Mouse (Mus musculus) kidney, adult 11 months (tissue): ENCODE measurements around the gene Ano10.

ENCODE experiments used
- DNase-seq: peaks from one replicate; pipeline ENCODE4 v3.0.0; 2022

Gene Ano10

GRCm38 (mm10) chr9:122244080-122244799 lies 50.0 kb downstream of the Ano10 start:
- peak; percentile 14 for DNase-seq

- no peak for DNase-seq
These were observed 50.9 kb downstream of the Ano10 start for GRCm38 (mm10) chr9:122243297-122243696.

GRCm38 (mm10) chr9:122242856-122243255 lies 51.4 kb downstream of the Ano10 start:
- DNase-seq: no peak

- DNase-seq: no peak
These were observed 52.3 kb downstream of the Ano10 start for GRCm38 (mm10) chr9:122241812-122242400.

- DNase-seq: no peak
These were observed 53.5 kb downstream of the Ano10 start for GRCm38 (mm10) chr9:122240629-122241199.

- no peak for DNase-seq
These were observed 59.5 kb downstream of the Ano10 start for GRCm38 (mm10) chr9:122234741-122235140.

GRCm38 (mm10) chr9:122233972-122234345 lies 60.3 kb downstream of the Ano10 start:
- DNase-seq: no peak

GRCm38 (mm10) chr9:122233316-122233971 lies 60.8 kb downstream of the Ano10 start:
- DNase-seq: no peak

GRCm38 (mm10) chr9:122232912-122233311 lies 61.3 kb downstream of the Ano10 start:
- DNase-seq: no peak

GRCm38 (mm10) chr9:122230701-122231100 lies 63.5 kb downstream of the Ano10 start:
- no peak for DNase-seq

- DNase-seq: no peak
These were observed 67.8 kb downstream of the Ano10 start for GRCm38 (mm10) chr9:122226419-122226818.

GRCm38 (mm10) chr9:122225309-122225708 lies 68.9 kb downstream of the Ano10 start:
- no peak for DNase-seq

- DNase-seq: no peak
These were observed 71.2 kb downstream of the Ano10 start for GRCm38 (mm10) chr9:122223005-122223404.

GRCm38 (mm10) chr9:122219934-122220333 lies 74.3 kb downstream of the Ano10 start:
- DNase-seq: no peak

GRCm38 (mm10) chr9:122216945-122217529 lies 77.2 kb downstream of the Ano10 start:
- DNase-seq: no peak

GRCm38 (mm10) chr9:122215118-122215517 lies 79.1 kb downstream of the Ano10 start:
- DNase-seq: no peak

GRCm38 (mm10) chr9:122208311-122208710 lies 85.9 kb downstream of the Ano10 start:
- no peak for DNase-seq

GRCm38 (mm10) chr9:122205543-122206200 lies 88.6 kb downstream of the Ano10 start:
- DNase-seq: no peak

GRCm38 (mm10) chr9:122204508-122204907 lies 89.7 kb downstream of the Ano10 start:
- no peak for DNase-seq

- peak; percentile 62 for DNase-seq
These were observed 95.0 kb downstream of the Ano10 start for GRCm38 (mm10) chr9:122199253-122199652.

- no peak for DNase-seq
These were observed 95.6 kb downstream of the Ano10 start for GRCm38 (mm10) chr9:122198621-122199020.

GRCm38 (mm10) chr9:122197021-122197420 lies 97.2 kb downstream of the Ano10 start:
- no peak for DNase-seq
